ENCODE assay signal across 12 mouse cellular contexts in genomic region chr9:16092051-16092967, GRCm38 (mm10).
DNase-seq lines count a peak whose midpoint lies in the region; ATAC-seq lines count a peak whose summit lies in the region.
"Had no signal": no experiment of that assay in that cellular context is flagged by ENCODE, and none has a peak within 500 bp of the region (broad histone marks: within the 10 kb centered on the region; RNA-seq: fewer than 3 reads in every experiment).

No protein-coding gene starts in this region.

- DNase-seq in embryonic facial prominence, embryonic 11.5 days (ENCODE audit: low spot score): peak; percentile 23
- no peak for DNase-seq in embryonic facial prominence, embryonic 10.5 days (ENCODE audit: low spot score)
- peak; percentile 5 to 13 for DNase-seq in kidney, adult 8-10 months
- no peak for DNase-seq in urinary bladder, postnatal 36 days (ENCODE audit: low spot score in 2 of 2)
- DNase-seq in urinary bladder, adult 2 months (ENCODE audit: low spot score): no peak
- no peak for DNase-seq in spleen, postnatal 4 days (ENCODE audit: low spot score in 2 of 2)
- DNase-seq: heart, postnatal 4 days; thymus, postnatal 4 days had no signal

- H3K36me3 ChIP-seq in embryonic facial prominence, embryonic 11.5 days (replicated peaks; ENCODE audit: control insufficient read depth, insufficient read depth, low read depth, low read length): no peaks in the 10 kb centered on the region
- no peaks in the 10 kb centered on the region for H3K36me3 ChIP-seq in embryonic facial prominence, embryonic 10.5 days (replicated peaks)
- no peaks in the 10 kb centered on the region for H3K36me3 ChIP-seq in forebrain, embryonic 13.5 days (ENCODE audit: poor library complexity, severe bottlenecking)
- no peaks in the 10 kb centered on the region for H3K36me3 ChIP-seq in midbrain, embryonic 13.5 days
- H3K36me3 ChIP-seq: limb, embryonic 15.5 days; lung, embryonic 15.5 days had no signal

- 33% methylated on average over 5 of the region's 5 CpGs for WGBS in embryonic facial prominence, embryonic 11.5 days
- 36% methylated on average over 5 of the region's 5 CpGs for WGBS in embryonic facial prominence, embryonic 10.5 days
- 23% methylated on average over 5 of the region's 5 CpGs for WGBS in forebrain, embryonic 13.5 days
- 24% methylated on average over 5 of the region's 5 CpGs for WGBS in midbrain, embryonic 13.5 days

- H3K27me3 ChIP-seq in embryonic facial prominence, embryonic 11.5 days (ENCODE audit: control insufficient read depth, insufficient read depth, low read length): no peaks in the 10 kb centered on the region
- no peaks in the 10 kb centered on the region for H3K27me3 ChIP-seq in embryonic facial prominence, embryonic 10.5 days (replicated peaks; ENCODE audit: low read depth, poor library complexity, severe bottlenecking)
- no peaks in the 10 kb centered on the region for H3K27me3 ChIP-seq in forebrain, embryonic 13.5 days
- H3K27me3 ChIP-seq in midbrain, embryonic 13.5 days: 0 out of 2 replicates have a peak, but pooled peaks cover 8% of the 10 kb centered on the region
- H3K27me3 ChIP-seq: limb, embryonic 15.5 days; lung, embryonic 15.5 days had no signal

- no peak overlapping the region for H3K4me2 ChIP-seq in embryonic facial prominence, embryonic 11.5 days (ENCODE audit: low read depth, low read length)
- H3K4me2 ChIP-seq in forebrain, embryonic 13.5 days: no peak overlapping the region
- no peak overlapping the region for H3K4me2 ChIP-seq in midbrain, embryonic 13.5 days (replicated peaks)
- H3K4me2 ChIP-seq: limb, embryonic 15.5 days; lung, embryonic 15.5 days had no signal

- H3K9ac ChIP-seq in embryonic facial prominence, embryonic 11.5 days (replicated peaks; ENCODE audit: low read length): no peak overlapping the region
- no peak overlapping the region for H3K9ac ChIP-seq in forebrain, embryonic 13.5 days
- no peak overlapping the region for H3K9ac ChIP-seq in midbrain, embryonic 13.5 days (replicated peaks)
- H3K9ac ChIP-seq: limb, embryonic 15.5 days; lung, embryonic 15.5 days had no signal

- no peak overlapping the region for H3K27ac ChIP-seq in embryonic facial prominence, embryonic 11.5 days (replicated peaks; ENCODE audit: low read depth, low read length)
- no peak overlapping the region for H3K27ac ChIP-seq in embryonic facial prominence, embryonic 10.5 days (replicated peaks)
- H3K27ac ChIP-seq in forebrain, embryonic 13.5 days: peak overlapping the region; percentile 59
- H3K27ac ChIP-seq in midbrain, embryonic 13.5 days: peak overlapping the region; percentile 26
- H3K27ac ChIP-seq: limb, embryonic 15.5 days; lung, embryonic 15.5 days had no signal

- no peak for ATAC-seq in embryonic facial prominence, embryonic 11.5 days (replicated peaks; ENCODE audit: insufficient number of reproducible peaks, low FRiP score, low TSS enrichment, low read depth)
- ATAC-seq in forebrain, embryonic 13.5 days: peak; percentile 43
- 0 out of 2 replicates have a peak, but pooled peaks have one; percentile 28 for ATAC-seq in midbrain, embryonic 13.5 days

- no peak overlapping the region for H3K4me3 ChIP-seq in embryonic facial prominence, embryonic 11.5 days (ENCODE audit: low read depth, low read length)
- H3K4me3 ChIP-seq in embryonic facial prominence, embryonic 10.5 days: no peak overlapping the region
- no peak overlapping the region for H3K4me3 ChIP-seq in forebrain, embryonic 13.5 days
- no peak overlapping the region for H3K4me3 ChIP-seq in midbrain, embryonic 13.5 days (replicated peaks)
- H3K4me3 ChIP-seq: limb, embryonic 15.5 days; lung, embryonic 15.5 days had no signal

- H3K4me1 ChIP-seq in embryonic facial prominence, embryonic 11.5 days (ENCODE audit: control insufficient read depth, insufficient read depth, low read length): no peaks in the 10 kb centered on the region
- H3K4me1 ChIP-seq in embryonic facial prominence, embryonic 10.5 days: peaks cover 15% of the 10 kb centered on the region
- peaks cover 16% of the 10 kb centered on the region for H3K4me1 ChIP-seq in forebrain, embryonic 13.5 days
- H3K4me1 ChIP-seq in midbrain, embryonic 13.5 days (replicated peaks): peaks cover 18% of the 10 kb centered on the region
- H3K4me1 ChIP-seq: limb, embryonic 15.5 days; lung, embryonic 15.5 days had no signal

- no peaks in the 10 kb centered on the region for H3K9me3 ChIP-seq in embryonic facial prominence, embryonic 11.5 days (replicated peaks; ENCODE audit: control insufficient read depth, low read length)
- no peaks in the 10 kb centered on the region for H3K9me3 ChIP-seq in embryonic facial prominence, embryonic 10.5 days
- H3K9me3 ChIP-seq in forebrain, embryonic 13.5 days (replicated peaks): no peaks in the 10 kb centered on the region
- no peaks in the 10 kb centered on the region for H3K9me3 ChIP-seq in midbrain, embryonic 13.5 days
- H3K9me3 ChIP-seq: limb, embryonic 15.5 days; lung, embryonic 15.5 days had no signal

Comparison
In these comparisons a context has a peak if more than half of its experiments do, and no peak if none do; other contexts are left out.
1. DNase-seq: peak in embryonic facial prominence, embryonic 11.5 days (single experiment) and kidney, adult 8-10 months (2 of 2); none in embryonic facial prominence, embryonic 10.5 days (single experiment), urinary bladder, postnatal 36 days (0 of 2), urinary bladder, adult 2 months (single experiment) and spleen, postnatal 4 days (0 of 2).
2. H3K27ac ChIP-seq: peak in forebrain, embryonic 13.5 days (single experiment) and midbrain, embryonic 13.5 days (single experiment); none in embryonic facial prominence, embryonic 11.5 days (single experiment) and embryonic facial prominence, embryonic 10.5 days (single experiment).